Mouse (Mus musculus) adrenal gland, postnatal 10 days (tissue): ENCODE measurements around the gene Azgp1. TPM values are rescaled to one million over a fixed set of nuclear protein-coding genes. Genes with fewer than 3 reads are reported as not detected.
A peak's percentile ranks its signal among the peaks of the same experiment; 100 is the strongest.
"Not testable (repeated sequence)": the region's sequence is repeated elsewhere in the genome, so short reads cannot be mapped to it uniquely, and the experiment has no call there.

Experiments used
- DNase-seq: peaks from one replicate; pipeline ENCODE4 v3.0.0; 2021; ENCODE audit warnings: mixed read lengths
- long read RNA-seq, 2 experiments: library from polyadenylated mRNA; stranded (forward); transcript quantifications; one replicate each; pipeline ENCODE4 v2.0.0; 2021
- total RNA-seq, 2 experiments: library from RNA; stranded (reverse); gene quantifications; 2 replicates each; pipeline ENCODE4 v1.2.3; 2021

Azgp1 gene
- total RNA-seq, result 100 to 1,000 TPM in 1 of 2 experiments, 10 to 100 TPM in 1; 48.9 to 125 TPM
- long read RNA-seq, experiment 1, transcript Azgp1-201 (4 exons, 1,297 nt), result major isoform, 80 of 105 reads
- long read RNA-seq, experiment 1, partial matches to known transcripts, result 5 of 105 reads
- long read RNA-seq, experiment 1, other reads (novel, unspliced or antisense), result 16 of 105 reads
- long read RNA-seq, experiment 2, partial matches to known transcripts, result 5 of 7 reads
- long read RNA-seq, experiment 2, other reads (novel, unspliced or antisense), result 1 of 7 reads

DNA sequence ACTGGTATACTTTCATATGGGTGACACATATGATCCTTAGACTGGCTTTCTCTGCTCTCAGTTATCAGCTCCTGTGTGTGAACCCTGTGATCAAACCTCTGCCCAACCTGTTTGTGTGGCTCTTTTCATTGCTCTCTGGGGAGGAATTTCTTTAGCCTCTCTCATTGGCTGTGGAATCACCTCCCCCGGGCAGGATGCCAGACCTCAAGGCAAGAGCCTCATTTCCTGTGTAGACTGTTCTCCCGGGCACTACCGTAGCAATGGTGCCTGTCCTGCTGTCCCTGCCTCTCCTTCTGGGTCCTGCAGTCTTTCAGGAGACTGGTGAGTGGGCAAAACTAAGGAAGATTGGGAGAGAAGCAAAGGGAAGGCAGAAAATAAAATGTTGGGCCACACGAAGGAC, at the start of gene Azgp1:
Gene Azgp1 (plus strand): TSS at position 221 of the 400 bp plus-strand sequence.
- peak; percentile 41 for DNase-seq

DNA sequence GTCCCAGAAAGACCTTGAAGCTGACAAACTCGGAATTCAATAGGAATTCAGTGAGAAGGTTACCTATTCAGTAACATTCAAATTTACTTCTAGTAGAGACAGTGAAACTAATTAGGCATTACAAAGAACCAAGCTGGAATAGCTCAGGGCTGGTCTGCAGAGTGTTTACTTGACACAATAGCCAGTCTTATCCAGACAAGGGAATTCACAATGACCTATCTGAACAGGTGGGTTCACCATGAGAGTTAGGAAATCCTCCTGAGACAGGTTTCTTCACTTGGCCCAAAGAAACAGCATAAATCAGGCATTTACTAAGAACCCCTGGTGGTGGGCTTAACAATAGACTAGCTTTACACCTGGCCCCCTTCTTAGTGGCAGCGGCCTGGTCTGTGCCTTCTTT, 47.4 kb upstream of the Azgp1 start:
- not testable (repeated sequence) for DNase-seq

DNA sequence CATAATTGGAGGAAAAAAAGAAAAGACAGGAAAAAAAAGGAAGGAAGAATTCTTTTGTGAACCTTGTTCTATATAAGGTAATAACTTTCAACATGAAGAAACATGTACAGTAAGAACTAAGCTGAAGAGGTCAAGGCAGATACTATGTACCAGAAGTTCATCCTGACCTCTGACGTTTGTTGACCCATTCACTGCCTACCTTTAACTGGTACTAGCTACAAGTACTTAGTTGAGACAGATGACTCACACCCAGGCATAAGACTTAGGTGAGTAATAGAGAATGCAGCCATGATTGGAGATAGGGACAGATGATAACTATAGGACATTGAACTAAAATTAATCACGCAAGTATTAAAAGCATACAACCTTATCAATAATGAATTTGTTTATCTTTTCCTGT, 44.8 kb upstream of the Azgp1 start:
- DNase-seq, result no peak

DNA sequence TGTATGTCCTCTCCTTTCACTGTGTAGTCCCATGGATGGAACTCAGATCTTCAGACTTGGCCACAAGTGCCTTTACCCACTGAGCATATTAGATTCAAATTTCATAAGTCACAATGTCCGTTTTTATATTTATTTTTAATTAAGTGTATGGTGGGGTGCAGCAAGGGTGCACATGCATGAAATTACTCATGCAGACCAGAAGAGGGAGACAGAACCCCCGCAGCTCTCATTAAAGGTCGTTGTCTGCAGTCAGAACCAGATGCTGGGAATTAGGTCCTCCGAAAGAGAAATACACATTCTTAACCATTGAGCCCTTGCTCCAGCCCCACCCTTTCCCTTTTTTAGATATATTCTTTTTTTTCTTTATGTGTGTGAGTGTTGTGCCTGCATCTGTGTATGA, 44.1 kb upstream of the Azgp1 start:
- no peak for DNase-seq

DNA sequence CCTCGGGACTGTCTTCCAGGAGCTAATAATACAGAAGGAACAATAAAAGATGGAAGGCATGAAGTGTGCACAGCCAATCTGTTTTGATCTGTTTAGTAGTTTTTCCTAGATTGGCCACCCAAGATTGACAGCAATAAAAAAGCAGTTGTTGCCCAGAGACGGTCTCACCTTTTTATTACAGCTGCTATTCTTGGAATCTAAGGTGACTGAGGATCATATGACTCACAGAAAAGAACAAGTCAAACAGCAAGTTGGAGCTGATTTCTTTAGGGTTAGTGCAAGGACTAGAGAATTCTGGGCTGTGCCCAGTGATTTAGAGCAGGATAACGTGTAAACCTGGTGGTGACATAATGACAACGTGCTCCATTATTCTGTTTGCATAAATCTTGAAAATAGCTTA, 40.4 kb upstream of the Azgp1 start:
- DNase-seq, result no peak

DNA sequence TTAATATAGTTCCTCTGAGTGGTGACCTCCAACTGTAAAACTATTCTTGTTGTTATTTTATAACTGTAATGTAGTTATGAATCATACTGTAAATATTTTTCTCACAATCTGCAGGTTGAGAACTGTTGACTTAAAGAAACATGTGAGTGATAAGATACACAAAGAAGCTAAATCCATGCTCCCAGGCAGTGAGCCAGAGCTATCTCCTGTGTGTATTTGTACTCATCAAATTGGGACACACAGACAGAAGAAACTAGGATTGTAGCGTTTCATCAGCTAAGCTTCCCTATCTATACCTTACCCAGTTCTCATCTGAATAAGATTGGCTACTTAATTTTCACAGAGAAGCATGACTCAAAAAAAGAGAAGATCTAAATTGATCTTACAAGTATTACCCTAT, 38.2 kb upstream of the Azgp1 start:
- no peak for DNase-seq

DNA sequence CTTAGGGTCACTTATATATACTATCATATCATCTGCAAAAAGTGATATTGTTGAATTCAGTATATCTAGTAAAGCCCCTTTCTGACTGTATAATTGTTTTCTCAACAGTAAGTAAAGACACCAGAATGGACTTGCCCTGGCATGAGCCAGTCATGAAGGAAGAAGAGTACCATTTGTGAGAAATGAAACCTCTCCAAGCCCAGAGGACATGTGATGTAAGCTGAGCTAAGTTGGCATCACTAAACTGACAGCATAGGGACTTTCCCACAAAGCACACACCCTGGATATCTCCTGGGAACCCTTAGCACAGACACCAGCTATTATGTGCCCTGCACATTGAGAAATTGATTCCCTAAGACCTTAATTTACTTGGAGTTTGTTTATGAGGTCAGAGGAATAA, 34.0 kb upstream of the Azgp1 start:
- DNase-seq, result no peak

DNA sequence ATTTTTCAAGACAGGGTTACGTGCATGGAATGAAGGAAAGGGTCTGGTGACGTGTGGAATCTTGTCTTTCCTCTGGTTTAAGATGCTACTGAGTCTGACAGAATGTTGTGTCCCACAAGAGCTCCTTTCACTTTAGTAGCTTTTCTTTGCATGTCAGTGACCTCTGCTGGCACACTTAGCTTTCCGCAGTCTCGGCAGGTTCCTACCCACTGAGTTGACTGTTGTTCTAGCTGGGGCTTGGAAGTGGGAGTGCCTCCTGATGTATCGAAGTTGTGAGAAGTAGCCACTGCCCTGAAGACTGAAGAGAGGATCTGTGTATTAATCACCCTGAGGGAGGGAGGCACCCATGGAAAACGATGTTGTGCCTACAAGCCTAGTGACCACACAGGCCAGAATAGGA, 30.1 kb upstream of the Azgp1 start:
- peak; percentile 56 for DNase-seq

DNA sequence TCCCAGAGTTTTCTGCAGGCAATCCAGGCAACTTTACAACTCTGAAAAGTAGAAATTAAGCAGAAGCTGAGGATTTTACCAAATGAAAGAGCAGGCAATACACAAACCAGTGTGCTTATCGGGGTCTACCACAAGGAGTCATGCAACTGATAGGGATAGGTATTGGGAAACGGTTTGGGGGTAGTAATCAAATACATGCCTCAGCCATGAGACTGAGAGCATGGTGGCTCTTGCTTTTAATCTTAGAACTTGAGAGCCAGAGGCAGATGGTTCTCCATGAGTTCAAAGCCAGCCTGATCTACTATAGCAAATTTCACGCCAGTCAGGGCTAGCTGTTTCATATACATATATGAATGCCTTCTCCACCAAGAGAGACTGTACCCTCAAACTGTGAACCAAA, 24.9 kb upstream of the Azgp1 start:
- DNase-seq, result no peak

DNA sequence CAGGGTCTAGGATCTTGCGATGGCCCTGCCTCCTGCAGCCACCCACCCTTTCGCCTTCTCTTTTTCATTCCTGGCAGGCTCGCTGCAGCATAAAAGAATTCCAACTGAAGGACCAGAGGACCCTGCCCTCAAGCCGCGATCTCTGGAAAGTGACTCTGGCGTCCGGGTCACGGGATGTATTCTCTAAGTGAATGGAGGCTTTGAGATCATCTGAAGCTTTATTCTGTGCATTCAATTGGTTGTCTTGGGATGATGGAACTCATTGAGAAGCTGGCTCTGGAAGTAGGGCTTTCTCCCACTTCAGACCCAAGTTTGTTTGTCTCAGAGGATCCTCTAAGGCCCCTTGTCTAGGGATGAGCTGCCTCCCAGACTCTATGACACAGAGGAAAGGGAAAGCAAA, 18.4 kb upstream of the Azgp1 start, which contains the start of gene Gjc3:
Gene Gjc3 (minus strand): TSS at position 154 of the 400 bp plus-strand sequence.
- no peak for DNase-seq

DNA sequence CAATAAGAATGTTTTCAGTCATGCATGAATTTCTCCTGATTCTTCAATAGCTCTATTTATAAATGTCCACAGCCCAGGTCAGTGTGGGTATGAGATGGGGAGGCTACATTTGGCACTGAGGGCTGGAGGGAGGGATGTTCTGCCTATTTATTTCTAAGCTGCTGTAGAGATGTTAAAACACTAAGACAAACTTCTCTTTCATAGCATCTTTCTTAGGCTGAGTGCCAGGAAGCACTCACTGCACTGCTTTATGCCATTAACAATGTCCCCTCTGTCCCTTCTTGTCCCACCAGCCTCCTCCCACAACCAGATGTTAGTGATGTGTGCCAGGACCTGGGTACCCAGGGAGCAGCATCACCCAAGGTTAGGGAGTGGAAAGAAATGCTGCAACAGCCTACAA, 14.8 kb upstream of the Azgp1 start:
- no peak for DNase-seq

DNA sequence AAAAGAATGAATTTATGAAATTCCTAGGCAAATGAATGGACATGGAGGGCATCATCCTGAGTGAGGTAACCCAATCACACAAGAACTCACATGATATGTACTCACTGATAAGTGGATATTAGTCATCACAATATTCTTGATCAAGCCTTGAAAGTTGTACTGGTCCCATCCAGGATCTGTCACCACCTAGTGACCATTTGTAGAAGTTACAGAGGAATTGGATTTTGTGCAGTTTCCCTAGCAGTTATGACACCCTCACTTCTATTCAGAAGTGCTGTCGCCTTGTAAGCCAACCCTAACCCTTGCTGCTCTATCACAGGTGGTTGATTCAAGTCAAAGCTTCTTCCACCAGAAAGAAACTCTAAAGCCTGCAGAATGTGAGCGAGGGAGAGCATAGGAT, 8.2 kb upstream of the Azgp1 start:
- no peak for DNase-seq

DNA sequence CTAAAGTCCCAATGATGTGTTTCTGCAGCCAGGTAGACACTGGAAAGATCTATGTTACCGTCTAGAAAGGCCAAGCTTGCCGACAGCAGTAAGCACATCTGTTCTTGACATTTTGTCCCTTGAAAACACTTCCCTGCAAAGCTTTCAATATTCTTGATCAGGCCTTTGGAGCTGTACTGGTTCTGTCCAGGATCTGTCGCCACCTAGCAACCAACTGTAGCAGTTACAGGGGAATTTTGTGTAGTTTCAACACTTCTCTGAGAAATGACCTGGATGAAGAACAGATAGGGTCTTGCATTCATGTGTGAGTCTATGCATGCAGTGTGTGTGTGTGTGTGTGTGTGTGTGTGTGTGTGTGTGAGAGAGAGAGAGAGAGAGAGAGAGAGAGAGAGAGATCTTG, 7.6 kb upstream of the Azgp1 start:
- DNase-seq, result no peak

DNA sequence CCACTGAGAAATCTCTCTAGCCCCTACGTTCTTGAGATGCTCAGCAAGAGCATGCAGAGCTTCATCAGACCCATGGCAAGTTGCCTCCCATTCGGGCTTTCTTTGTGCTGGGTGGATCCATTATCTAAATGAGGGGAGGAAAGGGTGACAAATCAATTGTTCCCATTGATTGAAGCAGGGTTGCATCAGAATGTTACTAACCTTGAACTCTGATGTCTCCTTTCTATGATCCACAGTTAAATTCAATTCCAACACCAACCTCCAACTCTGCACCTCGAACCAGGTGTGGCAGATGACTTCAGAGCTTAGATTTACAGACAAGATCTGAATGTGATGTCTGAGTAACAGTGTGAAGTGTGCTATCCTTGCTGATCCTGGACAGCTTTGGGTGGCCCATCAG, 6.6 kb upstream of the Azgp1 start:
- DNase-seq, result no peak

DNA sequence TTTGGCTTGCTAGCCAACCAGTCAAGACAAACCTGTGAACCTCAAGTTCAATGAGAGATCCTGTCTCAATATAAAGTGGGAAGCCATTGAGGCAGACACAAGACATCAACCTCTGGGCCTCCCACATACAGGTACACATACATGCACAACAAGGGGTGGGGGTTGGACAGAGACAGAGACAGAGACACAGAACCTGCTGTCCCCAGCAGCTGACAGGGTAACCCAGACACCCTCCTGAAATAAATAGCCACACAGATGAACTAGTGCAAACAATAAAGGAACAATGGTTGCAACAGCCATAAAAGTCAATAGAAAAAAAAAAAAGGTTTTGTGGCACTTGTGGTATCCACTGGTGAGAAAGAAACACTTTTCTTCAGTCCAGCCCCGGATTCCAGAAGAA, 5.9 kb upstream of the Azgp1 start:
- DNase-seq, result no peak

DNA sequence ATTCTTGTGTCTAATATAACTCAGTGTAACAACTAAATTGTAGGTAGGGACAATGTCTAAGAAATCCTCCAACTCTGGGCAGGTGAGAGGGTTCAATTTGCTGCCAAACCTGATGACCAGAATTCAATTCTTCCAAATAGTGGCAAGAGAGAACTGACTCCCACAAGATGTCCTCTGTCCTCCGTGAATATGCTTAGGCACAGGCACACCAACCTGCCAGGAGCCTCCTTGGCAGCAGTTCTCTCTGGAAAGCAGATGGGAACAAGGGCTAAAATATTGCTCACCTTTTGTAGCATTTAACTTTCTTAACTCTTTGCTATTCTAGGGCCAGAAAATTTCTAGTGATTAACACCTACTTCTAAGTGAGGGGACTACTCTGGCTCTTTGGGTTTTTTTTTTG, 4.0 kb upstream of the Azgp1 start:
- no peak for DNase-seq

DNA sequence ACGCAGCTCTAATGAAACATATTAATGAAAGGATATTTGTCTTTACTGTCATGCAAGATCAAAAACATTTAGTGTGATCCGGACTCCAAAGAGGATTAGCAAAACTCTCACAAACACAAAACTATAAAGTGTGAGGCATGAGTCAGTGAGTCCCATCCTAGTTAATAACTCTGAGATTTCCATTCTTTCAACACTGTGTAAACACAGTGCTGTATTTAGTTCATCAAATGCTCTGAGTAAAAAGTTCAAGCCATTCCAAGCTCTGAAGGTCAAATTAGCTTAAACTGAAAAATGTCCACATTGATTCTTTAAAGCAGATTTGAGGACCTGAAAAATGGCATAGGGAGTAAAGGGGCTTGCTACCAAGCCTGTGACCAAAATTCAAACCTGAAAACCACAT, 2.2 kb upstream of the Azgp1 start:
- no peak for DNase-seq

DNA sequence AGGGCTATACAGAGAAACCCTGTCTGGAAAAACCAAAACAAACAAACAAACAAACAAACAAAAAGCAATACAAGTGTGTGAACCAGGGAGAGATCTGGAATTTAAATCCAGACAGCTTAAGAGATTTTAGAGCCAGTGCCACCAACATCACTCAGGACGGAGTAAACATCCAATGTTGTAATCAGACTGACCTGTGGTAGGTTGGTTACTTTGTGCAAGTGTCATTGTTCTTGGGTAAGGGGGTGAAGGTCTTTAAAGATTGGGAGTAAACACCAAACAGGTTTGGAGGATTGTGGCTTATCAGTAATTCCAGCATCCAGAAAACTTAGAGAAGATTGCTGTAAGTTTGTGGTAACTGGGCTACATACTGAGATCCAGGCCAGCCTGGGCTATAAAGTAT, 5.0 kb downstream of the Azgp1 start:
- no peak for DNase-seq

DNA sequence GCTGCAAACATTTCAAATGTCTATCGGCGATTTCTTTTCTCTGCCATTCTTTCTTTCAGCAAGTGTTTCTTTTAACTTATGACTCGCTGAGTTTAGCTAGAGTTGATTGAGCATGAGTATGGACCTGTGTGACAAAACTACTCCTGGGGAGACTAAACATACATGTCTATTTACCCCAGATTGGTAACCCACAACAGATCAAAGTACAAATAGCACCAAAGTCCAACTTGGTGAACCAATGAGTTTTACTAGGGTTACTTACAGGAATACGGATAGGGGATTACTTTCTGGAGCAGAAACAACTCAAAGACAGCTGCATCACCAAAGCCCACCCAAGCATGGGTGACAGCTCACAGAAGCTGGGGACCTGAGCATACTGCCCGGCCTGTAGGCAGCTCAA, 28.1 kb downstream of the Azgp1 start:
- no peak for DNase-seq

DNA sequence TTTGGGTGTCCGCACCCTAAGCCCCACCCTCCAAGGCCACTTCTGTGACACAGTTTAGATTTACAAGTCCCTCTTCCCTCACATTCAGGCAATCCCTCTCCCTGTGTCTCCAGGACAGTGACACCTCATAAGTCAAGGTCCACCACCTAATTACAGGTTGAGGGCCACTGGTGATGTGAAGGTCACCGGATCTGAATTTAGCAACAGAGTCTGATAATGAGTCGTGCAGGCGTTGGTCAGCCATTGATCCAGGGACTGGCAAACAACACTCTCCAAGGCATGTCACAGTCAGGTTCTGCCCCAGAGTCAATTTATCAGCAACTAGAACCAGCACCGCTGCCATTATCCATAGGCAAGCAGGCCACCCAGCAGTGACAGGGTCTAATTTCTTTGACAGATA, 31.1 kb downstream of the Azgp1 start:
- DNase-seq, result no peak

DNA sequence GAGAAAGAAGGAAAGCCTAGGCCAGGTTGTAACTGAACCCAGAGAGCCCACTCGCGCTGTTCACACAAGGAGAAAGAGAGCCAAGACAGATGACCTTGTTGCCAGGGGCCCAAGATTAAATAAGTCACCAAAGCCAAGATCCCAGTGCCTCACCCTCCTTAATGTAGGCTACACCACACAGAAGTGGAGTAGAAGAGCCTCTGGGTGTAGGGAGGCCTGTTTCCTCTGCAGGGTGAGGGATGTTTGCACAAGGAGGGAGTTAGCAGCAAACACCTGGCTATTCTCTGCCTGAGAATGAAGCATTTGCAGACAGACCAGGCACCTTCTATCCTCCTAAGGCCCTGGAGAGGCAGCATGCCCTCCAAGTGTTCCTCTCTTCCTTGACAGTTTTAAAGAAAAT, 35.2 kb downstream of the Azgp1 start:
- no peak for DNase-seq

DNA sequence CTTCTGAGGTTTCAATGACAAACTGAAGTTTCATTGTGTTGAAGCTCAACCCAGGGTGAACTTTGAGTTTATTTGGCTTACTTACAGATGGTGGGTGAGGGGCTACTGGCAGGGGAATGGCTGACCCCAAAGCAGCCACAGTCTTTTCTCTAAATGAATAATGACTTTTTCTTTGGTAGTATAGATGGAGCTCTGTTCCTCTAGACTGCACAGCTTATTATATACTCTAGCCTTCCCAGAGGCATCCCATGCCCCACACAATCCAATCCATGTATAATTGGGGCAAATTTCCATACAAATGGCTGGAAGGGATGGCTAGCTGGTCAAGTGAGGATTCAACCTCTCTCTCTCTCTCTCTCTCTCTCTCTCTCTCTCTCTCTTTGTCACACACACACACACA, 35.7 kb downstream of the Azgp1 start:
- no peak for DNase-seq

DNA sequence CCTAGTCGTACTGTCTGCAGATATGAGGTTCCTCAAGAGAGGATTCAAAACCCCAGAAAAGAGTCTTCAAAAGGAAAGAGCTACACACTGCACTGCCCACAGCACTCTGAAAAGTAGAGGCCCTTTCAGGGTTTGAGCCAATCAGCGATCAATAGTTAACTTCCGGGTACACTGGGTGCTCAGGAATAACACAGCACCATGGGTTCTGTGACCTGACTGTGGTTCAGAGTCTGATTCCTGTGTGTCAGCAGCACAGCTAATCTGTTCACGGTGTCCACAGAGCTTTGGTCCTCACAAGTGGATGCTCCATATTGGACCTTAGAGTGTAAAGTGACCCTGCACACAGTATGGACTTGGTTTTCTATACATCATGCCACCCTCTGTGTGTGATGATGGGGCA, 38.3 kb downstream of the Azgp1 start:
- DNase-seq, result not testable (repeated sequence)

DNA sequence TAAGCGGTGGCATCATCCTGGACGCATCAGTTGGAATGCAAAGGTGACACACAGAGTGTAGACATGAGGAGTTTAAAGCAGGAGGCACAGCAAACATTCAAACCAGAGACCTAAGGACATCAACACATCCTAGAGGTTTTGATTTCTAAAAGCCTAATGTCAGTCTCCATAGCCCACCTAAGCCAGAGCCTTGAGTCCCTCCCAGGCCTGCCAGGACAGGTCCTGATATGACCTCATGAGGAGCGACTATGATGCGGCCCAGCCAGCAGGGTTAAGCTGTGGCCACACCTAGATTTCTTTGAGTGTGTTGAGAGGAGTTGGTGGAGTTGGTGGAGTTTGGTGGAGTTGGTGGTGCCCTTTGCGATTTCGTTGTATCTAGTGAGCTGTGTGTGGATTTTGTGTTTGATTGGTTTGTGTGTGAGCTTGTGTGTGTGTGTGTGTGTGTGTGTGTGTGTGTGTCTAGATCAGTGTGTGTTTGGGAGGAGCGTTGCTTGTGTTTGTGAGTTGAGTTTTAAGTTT, 39.7 kb downstream of the Azgp1 start, which contains the start of the genes Smok3a and Smok3b:
Gene Smok3a (plus strand): TSS at position 301 of the 519 bp plus-strand sequence.
Gene Smok3b (plus strand): TSS at position 469 of the 519 bp plus-strand sequence.
- not testable (repeated sequence) for DNase-seq
